Mouse (Mus musculus) T-helper 17 cell (primary cell): Measurements from ENCODE around the gene Fxyd7.

Source experiments
- in situ Hi-C, 2 experiments: fragments of 300-600 bp; cut with MboI, MseI; formaldehyde crosslinking; loops; 1 replicate in 1 of 2; 2 replicates in 1 of 2; pipeline ENCODE4 v1.15.1; 2025; ENCODE audit warnings: high pct_unique_total_duplicates in 2 of 2

Gene Fxyd7

GRCm38 (mm10) chr7:31052636-31053434 lies 1.6 kb upstream of the Fxyd7 start:
- in situ Hi-C loops, result no loop called here

GRCm38 (mm10) chr7:31052251-31052635 lies 976 bp upstream of the Fxyd7 start:
- in situ Hi-C loops, result no loop called here

- in situ Hi-C loops, result no loop called here
These were observed 346 bp downstream of the Fxyd7 start for GRCm38 (mm10) chr7:31050921-31051320.

GRCm38 (mm10) chr7:31050487-31050886 lies 780 bp downstream of the Fxyd7 start:
- in situ Hi-C loops, result no loop called here

GRCm38 (mm10) chr7:31049846-31050281 lies 1.4 kb downstream of the Fxyd7 start:
- in situ Hi-C loops, result no loop called here

GRCm38 (mm10) chr7:31049135-31049845 lies 2.0 kb downstream of the Fxyd7 start:
- in situ Hi-C loops, result no loop called here

- in situ Hi-C loops, result no loop called here
These were observed 8.8 kb downstream of the Fxyd7 start, which contains the start of gene Fxyd5 for GRCm38 (mm10) chr7:31042431-31042910. Gene Fxyd5, minus strand, starts transcription at chr7:31042481.

- in situ Hi-C loops, result no loop called here
These were observed 9.5 kb downstream of the Fxyd7 start for GRCm38 (mm10) chr7:31041662-31042315.

- in situ Hi-C loops, result no loop called here
These were observed 10.3 kb downstream of the Fxyd7 start for GRCm38 (mm10) chr7:31041023-31041407.

- in situ Hi-C loops, result no loop called here
These were observed 10.8 kb downstream of the Fxyd7 start for GRCm38 (mm10) chr7:31040281-31041022.

GRCm38 (mm10) chr7:31039011-31039410 lies 12.3 kb downstream of the Fxyd7 start:
- in situ Hi-C loops, result no loop called here

GRCm38 (mm10) chr7:31037675-31038074 lies 13.6 kb downstream of the Fxyd7 start:
- in situ Hi-C loops, result no loop called here

GRCm38 (mm10) chr7:31036917-31037316 lies 14.3 kb downstream of the Fxyd7 start:
- in situ Hi-C loops, result no loop called here

- in situ Hi-C loops, result no loop called here
These were observed 16.0 kb downstream of the Fxyd7 start for GRCm38 (mm10) chr7:31035291-31035690.

GRCm38 (mm10) chr7:31034789-31035188 lies 16.5 kb downstream of the Fxyd7 start:
- in situ Hi-C loops, result no loop called here

- in situ Hi-C loops, result no loop called here
These were observed 17.7 kb downstream of the Fxyd7 start for GRCm38 (mm10) chr7:31033409-31034165.

- in situ Hi-C loops, result no loop called here
These were observed 19.5 kb downstream of the Fxyd7 start for GRCm38 (mm10) chr7:31031731-31032130.

GRCm38 (mm10) chr7:31030717-31031116 lies 20.6 kb downstream of the Fxyd7 start:
- in situ Hi-C loops, result no loop called here

GRCm38 (mm10) chr7:31028609-31029008 lies 22.7 kb downstream of the Fxyd7 start:
- in situ Hi-C loops, result no loop called here

- in situ Hi-C loops, result no loop called here
These were observed 34.0 kb downstream of the Fxyd7 start for GRCm38 (mm10) chr7:31017104-31017901.
